Mouse (Mus musculus): Measurements from ENCODE around the gene Asic2. TPM values are rescaled to one million over a fixed set of nuclear protein-coding genes. Genes with fewer than 3 reads are reported as not detected.

Gene Asic2
- total RNA-seq, 2 experiments from 2014 or later = 52.8 to 57.6 TPM

DNA sequence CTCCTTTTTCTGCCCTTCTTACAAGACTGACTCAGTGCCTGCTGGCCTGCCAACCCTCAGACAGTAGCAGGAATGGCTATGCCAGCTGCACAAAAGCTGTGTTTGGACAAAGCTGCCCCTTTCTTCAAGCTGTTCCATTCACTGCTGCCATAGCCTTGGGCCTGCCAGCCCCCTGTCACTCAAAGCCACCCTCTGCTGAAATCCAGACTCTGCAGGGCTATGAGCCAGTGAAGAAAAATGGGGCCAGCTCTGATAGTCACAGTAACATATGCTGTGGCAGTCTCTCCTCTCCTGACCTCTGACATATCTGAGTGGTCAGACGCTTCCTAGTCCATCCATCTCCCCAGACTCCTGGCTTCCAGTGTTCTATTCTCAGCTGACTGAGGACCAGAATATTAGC, 200.5 kb downstream of the Asic2 start:
- peak; percentile 90 for DNase-seq
- intact Hi-C loops (cut with DNase I) = no loop called here

DNA sequence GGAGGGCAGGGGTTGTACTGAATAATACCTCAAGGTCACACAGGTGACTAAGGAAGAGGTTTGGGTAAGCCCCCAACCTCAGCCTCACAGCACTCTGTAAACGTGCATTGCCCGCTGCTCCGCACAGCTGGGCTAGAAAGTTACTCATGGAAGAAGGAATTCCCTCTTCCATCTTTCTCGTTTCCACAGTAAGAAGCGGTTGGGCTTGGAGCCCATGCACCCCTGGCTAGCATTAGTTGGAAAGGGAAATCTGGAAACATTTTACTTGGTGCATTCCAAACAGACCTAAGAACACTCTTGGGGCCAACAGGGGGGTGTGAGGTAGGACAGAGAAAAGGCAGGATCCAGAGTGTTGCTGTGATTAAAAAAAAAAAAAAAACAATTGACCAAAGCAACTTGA, 203.0 kb downstream of the Asic2 start:
- intact Hi-C loops (cut with DNase I) = no loop called here
- DNase-seq = no peak

DNA sequence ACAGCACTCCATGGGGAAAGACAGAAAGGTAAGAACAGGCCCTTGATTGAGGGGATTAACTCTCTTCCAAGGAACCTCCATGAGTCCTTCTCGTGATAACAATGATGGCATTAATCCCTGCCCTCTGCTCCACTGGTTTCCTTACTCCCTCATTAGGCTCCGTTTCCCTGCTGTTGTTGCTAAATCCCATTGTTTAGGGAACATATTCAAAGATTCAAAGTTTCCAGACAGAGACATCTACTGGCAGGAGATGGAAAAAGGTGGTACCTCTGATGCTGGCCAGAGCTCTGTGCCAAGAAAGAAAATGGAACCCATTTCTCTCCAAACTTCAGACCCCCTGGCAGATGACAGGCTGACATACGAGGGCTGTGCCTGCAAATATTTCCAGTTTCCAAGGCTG, 203.5 kb downstream of the Asic2 start:
- no peak for DNase-seq
- intact Hi-C loops (cut with DNase I) = no loop called here

DNA sequence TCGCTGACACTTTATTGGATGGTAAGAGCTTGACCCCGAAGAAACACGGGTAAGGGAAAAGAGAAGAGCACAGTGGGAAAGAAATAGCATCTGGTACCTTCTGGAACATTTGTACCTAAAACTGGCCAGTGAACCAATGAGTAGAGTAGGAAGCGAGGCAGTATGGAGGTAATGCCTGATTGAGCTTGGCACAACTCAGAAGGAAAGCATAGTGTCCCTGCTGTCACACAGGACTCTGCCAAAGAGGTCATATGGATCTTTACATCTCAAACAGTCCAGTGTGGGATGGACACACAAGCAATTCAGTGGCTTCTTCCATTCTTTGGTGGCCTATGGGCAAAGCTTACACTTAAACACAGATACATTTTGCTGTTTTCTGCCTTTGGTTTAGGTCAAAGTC, 211.0 kb downstream of the Asic2 start:
- no peak for DNase-seq
- intact Hi-C loops (cut with DNase I) = loop anchor here (10.0 kb wide), 1 partner anchor 122 kb away; no protein-coding TSS in a partner anchor

DNA sequence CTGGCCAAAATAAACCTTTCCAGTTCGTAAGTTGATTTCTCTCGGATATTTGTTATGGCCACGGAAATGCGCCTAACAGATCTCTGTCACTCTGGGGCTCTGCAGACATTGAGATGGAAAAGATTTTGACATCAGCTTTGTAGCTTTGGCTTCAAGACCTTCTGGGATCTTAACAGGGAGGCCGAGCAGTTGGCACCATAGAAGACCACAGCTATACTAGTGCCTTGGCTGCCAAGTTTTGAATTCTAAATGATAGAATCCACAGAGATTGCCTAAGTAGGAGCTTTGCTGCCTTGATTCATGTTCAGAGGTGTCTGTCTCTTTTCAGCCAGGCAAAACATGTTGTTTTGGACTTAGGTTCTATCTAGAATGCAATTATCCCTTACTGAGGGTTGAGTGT, 217.4 kb downstream of the Asic2 start:
- DNase-seq = no peak

DNA sequence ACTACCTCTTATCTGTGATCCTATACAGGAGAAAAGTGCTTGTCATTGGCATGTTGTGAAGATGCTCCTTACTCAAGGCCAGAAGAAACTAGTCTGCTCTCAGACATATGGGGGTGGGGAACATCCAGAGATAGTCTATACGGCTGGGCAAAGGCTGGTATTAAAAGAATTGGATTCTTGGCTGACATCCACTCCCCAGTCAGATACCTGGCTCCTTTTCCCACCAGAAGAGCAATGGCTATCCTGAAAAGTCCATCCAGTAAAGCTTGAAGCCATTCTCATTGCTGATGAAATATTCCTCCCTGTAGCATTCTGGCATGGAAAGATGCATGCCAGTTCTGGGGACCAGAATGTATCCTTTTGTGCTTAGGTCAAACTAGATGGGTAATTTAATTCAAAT, 218.2 kb downstream of the Asic2 start:
- intact Hi-C loops (cut with DNase I) = loop anchor here (10.0 kb wide), 1 partner anchor 115 kb away; no protein-coding TSS in a partner anchor
- no peak for DNase-seq

More for the DNA sequence above, 217.4 kb downstream of the Asic2 start:
- intact Hi-C loops (cut with DNase I) = loop anchor here (10.0 kb wide), 1 partner anchor 116 kb away; no protein-coding TSS in a partner anchor

DNA sequence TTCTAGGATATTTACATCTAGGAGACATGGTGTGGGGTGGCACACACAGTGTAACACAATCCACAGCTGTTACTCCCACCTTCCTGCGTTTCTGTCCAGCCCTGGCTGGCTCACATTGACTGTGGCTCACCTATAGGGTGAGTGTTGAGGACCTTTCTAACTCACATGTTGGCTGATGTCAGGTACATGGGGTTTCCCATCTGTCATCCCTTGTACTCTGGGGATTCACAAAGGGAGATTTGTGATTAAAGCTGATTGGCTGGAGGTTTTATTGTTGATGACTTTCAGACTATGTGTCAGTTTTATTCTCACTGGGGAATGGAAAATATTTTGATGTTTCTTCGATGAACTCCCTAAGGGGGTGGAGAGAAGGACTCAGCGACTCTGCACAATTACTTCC, 229.3 kb downstream of the Asic2 start:
- no peak for DNase-seq
- intact Hi-C loops (cut with DNase I) = no loop called here

DNA sequence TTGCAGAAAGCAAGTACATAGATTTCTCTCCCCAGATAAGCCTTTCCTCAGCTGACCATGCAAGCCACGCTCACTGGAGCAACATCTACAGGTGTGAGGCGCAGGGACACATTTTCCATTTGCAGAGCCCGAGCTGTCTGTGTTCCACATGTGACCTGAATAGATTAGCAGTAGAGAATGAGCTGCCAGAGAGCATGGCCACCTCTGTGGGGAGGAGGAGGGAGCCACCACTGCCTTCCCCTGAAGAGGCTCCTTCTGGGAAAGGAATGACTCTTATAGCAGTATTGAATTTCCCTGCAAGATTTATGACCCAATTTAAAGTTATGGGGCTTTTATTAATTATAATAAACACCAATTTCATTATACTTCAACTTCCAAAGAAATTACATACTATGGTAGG, 230.5 kb downstream of the Asic2 start:
- intact Hi-C loops (cut with DNase I) = no loop called here
- no peak for DNase-seq

DNA sequence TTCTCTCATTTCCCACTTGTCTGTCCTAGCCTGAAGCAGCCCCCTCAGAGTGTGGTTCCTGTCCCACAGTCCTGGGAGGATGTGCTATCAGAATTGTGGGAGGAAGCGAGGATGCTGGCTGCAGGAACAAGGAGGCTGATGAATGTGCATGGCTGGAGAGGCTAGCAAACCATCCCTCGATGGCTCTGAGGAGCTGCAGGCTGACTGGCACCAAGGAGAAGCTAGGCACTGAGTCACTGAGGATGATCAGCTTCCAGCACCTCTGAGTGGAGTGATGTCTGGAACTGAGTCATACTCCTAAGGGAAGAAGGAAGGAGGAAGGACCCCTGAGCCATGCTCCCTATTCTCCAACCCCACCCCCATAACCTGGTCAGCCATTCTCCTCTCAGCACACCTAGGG, 246.2 kb downstream of the Asic2 start:
- DNase-seq = no peak
- intact Hi-C loops (cut with DNase I) = no loop called here

DNA sequence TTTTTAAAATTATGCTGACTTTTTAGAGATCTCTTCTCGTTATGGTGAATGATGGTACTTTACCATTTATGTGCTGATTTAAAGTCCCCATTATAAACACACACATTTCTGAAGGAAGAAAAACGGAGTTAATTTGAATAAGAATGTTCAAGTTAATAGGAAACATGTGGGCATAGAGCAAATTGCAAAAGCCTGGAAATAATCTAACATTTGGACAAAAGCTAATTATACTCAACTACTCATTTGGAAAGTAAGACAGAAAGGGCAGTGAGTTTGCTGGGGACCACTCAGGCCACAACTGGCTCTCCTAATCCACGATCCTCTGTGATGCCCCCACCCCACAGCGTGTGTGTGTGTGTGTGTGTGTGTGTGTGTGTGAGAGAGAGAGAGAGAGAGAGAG, 253.5 kb downstream of the Asic2 start:
- intact Hi-C loops (cut with DNase I) = no loop called here
- DNase-seq = no peak

DNA sequence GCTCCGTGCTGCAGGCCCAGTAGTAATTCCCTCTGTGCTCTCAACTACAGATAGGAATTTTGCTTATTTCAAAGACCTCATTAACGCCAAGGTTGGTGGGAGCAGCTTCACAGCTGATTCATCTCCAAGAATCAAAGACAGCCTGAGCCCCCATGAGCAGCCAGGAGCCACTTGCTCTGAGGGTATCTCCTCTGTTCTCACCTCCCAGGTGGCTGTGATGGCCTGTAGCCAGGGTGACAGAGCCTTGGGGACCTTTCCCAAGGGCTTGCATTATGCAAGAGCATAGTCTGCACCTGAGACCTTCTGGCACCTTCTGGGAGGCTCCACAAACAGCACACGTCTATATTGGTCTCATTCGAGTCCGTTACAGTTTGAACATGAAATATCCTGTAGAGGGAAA, 261.3 kb downstream of the Asic2 start:
- intact Hi-C loops (cut with DNase I) = no loop called here
- DNase-seq = peak; percentile 37

DNA sequence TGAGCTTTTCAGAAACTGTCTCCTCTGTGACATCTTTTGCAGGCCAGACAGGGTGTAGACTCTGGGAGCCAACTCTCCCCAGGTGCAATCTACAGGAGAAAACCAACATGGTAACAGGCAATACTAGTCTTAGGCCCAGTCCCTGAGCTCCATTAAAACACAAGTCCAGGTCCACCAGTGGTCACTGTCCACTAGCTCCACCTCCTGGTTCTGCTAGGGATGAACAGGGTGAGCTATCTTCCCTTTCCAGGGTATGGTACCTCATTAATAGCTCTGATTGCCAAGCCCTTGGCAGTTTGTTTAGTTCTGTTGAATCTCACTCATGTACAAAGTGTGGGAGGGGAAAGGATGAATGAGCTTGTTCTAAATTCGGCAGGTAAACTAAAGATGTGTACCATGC, 270.2 kb downstream of the Asic2 start:
- intact Hi-C loops (cut with DNase I) = no loop called here
- DNase-seq = peak; percentile 4

DNA sequence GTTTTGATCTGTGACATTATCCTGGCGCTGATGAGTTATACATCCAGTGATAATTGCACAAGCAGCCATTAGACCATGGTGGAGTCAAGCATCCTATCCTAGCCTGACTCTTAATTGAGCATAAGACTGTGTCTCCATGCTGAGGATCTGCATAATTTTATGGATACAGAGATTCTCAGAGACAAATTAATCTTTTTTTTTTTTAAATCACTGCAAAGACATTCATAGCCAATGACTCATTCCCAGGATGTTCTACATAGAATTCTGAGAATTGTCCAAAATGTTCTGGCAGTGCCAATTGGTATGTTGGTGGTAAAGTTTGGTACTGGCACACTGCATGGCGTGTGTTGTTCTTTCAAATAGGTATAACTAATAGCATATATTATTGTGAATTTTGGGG, 272.8 kb downstream of the Asic2 start:
- no peak for DNase-seq
- intact Hi-C loops (cut with DNase I) = no loop called here

DNA sequence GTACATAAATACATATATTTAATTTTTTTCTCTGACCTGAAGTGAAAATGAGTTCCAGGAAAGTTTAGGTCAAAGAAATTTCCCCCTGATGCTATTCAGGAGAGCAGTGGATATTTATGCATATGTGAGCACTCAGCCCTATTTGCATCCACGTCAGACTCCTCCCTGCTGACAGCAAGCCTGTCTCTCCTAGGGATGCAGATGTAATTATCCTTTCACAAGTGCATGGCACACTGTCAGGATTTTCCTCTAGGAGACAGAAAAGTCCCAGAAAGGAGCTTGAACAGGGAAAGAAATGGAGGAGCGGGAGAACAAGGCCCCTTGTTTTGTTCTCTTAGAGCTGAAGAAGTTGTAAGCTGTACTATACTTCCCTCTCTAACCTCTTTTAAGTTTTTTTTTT, 287.7 kb downstream of the Asic2 start:
- intact Hi-C loops (cut with DNase I) = no loop called here
- DNase-seq = no peak

DNA sequence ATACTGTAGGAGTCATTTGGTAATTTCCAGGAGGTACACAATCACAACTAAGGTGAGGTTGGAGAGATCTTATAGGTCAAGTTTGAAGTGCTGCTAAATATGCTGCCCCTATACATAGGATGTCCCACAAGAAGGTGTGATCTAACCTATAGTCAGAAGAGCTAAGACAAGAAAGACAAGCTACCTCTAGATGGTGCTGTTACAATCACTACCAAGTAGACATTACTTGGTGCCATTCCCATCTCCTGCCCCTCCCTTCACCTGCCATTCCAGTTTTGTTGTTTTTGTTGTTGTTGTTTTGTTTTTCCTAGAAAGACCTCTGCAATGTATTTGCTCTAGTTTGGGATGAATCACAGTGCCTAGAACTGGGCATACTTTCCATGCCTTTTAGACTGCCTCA, 296.5 kb downstream of the Asic2 start:
- no peak for DNase-seq
- intact Hi-C loops (cut with DNase I) = no loop called here

DNA sequence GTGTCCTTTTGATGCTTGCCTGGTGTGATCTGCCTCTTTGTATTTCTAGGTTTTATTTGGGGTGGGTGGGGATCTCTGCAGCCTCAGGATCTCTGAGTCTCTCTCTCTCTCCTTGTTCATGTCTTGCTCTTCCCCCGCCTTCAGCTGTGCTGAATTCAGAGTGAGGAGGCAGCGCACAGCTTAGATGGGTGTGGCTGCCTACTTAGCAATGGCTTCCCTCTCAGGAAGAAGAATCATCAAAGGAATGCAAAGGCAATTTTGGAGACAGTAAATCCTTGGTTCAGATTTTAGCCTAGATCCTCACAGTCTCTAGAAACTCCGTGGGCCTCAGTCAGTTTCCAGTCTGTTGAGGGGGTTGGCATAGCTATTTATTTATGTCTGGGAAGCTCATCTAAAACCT, 297.8 kb downstream of the Asic2 start:
- intact Hi-C loops (cut with DNase I) = no loop called here
- DNase-seq = no peak

DNA sequence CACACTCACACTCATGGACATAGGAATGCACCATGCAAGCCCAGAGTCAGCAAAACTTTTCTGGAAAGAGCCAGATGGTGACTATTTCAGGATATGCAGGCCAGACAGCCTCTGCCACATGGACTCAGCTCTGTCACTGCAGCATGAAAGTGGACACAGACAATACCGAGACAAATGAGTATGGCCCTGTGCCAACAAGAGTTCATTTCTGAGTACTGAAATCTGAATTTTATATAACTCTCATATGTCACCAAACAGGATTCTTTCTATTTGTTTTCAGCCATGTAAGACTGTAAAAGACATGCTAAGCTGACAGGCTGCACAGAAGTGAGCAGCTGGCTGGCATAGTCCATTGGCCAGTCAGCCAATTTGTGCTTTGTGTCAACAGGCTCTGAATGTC, 309.4 kb downstream of the Asic2 start:
- intact Hi-C loops (cut with DNase I) = no loop called here
- DNase-seq = peak; percentile 23

DNA sequence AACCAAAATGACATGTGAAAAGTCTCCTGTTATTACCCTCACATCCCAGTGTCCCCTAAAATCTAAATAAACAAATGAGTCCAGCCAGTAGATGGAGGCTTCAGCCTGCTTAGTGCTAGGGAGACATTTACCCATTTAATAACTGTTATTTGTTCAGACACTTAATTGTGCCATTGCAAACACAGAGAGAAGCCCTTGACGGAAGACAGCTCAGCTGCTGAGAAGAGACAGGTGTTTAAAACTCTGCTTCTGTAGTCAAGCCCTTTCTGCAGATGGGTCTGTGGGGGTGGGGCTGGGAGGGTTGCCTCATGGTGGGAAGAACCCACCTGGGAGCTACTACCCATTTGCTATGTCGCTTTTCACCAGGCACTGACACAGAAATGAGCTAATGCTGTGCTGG, 311.1 kb downstream of the Asic2 start:
- intact Hi-C loops (cut with DNase I) = no loop called here
- no peak for DNase-seq

DNA sequence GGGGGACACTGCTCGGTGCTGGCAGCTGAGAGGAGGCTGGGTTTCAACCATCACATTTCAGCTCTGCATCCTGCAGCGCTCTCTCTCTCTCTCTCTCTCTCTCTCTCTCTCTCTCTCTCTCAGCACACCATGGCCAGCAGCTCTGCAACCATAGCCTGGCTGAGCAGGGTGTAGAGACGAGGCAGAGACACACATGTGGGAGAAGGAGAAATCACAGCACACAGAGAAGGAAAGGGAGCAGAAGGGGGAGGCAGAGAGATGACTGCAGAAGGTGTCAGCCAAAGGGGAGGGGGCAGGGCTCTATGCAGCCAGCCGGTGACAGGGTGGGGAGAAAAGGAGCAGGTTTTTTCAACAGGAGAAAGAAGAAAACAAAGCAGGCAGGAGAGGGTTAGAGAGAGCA, 320.4 kb downstream of the Asic2 start:
- DNase-seq = no peak
- intact Hi-C loops (cut with DNase I) = no loop called here

DNA sequence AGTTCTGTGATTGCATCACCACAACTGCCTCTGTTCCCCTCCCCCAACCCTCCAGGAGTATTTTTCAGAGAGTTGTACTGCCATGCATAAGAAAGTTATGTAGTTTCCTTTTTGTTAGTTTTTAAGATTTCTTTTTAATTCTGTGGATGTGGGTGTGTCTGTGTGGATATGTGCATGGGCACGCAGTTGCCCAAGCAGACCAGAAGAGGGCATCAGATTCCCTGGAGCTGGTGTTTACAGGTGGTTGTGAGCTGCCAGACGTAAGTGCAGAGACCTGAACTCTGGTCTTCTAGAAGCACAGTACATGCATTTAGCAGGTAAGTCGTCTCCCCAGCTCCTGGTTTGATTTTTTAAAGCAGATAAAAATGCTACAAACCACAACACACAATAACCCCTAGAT, 322.7 kb downstream of the Asic2 start:
- DNase-seq = no peak
- intact Hi-C loops (cut with DNase I) = no loop called here

DNA sequence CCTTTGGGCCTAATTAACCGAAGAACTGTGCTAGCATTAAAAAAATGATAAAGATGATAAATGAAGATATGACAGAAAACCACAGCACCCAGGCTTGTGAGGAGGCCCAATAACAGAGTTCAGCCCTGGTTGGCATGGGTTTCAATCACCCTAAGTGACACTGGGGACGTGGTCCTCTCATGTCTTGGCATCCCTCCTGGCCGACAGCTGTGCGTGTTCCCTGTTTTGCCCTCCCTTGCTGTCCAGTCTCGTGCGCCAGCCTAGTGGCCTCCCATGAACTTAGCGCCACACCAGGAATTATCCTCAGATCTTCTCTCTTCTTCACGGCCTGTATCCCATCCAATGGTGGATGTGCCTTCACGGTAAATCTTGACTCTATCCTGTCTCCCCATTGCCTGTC, 331.9 kb downstream of the Asic2 start:
- peak; percentile 37 for DNase-seq
- intact Hi-C loops (cut with DNase I) = loop anchor here (10.0 kb wide), 2 partner anchors 118 to 538 kb away; no protein-coding TSS in a partner anchor

DNA sequence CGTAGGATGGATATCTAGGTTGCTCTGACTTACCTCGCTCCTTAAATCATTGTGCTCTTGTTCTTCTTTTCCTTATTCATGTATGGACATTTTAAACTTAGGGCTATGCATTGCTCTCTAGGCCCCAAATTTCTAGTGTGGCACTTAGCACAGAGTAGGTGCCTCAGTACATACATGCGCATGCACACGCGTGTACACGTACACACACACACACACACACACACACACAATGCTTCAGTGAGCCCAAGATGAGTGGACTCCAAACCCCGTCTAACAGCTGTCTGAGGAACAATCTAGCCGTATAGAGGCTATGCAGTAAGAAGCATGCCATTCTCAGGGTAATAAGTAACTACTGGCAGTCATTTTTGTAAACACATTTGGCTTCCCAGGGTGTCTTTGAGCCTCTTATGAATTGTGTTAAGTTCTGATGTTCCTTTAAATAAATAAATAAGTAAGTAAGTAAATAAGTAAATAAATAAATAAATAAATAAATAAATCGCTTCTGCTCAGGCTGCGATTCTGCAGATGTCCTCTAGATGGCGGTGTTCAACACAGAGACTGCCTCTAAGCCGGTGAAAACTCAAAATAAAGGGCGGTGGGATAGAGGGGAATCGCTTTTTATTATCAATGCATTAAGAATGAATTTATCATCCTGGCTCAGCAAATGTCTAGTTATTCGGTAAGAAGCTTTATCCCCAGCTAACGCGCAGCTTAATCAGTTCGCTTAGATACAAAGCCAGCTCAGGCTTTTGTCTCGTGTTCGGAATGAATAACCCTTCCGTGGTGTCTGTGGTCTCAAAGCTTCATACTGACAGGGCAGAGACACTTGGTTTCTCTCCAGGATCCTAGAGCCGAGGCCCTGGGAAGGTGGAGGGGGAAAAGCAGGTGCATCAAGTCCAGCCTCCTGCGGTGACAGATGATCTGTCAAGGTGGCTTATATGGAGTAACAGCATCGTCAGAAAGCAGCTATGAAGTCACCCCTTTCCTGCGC, 333.6 kb downstream of the Asic2 start:
- peak; percentile 66 for DNase-seq
- intact Hi-C loops (cut with DNase I) = loop anchor here (2.0 to 10.0 kb wide), 3 partner anchors 120 to 540 kb away; no protein-coding TSS in a partner anchor
